Mouse (Mus musculus) stomach, embryonic 16.5 days (tissue): Measurements from ENCODE around the gene Fntb. TPM values are rescaled to one million over a fixed set of nuclear protein-coding genes. Genes with fewer than 3 reads are reported as not detected.

Experiments used
- ATAC-seq: fragments of 200-750 bp; cut with Nextera tagmentation; 2 replicates; pipeline ENCODE4 v1.8.0; 2017; ENCODE audit warnings: moderate number of reproducible peaks, moderate TSS enrichment; ENCODE audit not compliant: insufficient read depth, low FRiP score
- H3K27ac ChIP-seq: fragments of 300-500 bp; sonication (generic); 2 replicates; pipeline ENCODE4 v1.5.1; 2014; ENCODE audit warnings: low read length
- H3K27me3 ChIP-seq: fragments of 300-500 bp; sonication (generic); 2 replicates; pipeline ENCODE4 v1.6.1; 2014; ENCODE audit warnings: low read length, control low read depth, mixed read lengths; ENCODE audit not compliant: control insufficient read depth, insufficient read depth
- H3K36me3 ChIP-seq: fragments of 300-500 bp; sonication (generic); 2 replicates; pipeline ENCODE4 v1.6.1; 2014; ENCODE audit warnings: low read length; ENCODE audit not compliant: control insufficient read depth, insufficient read depth
- H3K4me1 ChIP-seq: fragments of 300-500 bp; sonication (generic); 2 replicates; pipeline ENCODE4 v1.6.1; 2014; ENCODE audit warnings: low read length, control low read depth, mixed read lengths; ENCODE audit not compliant: control insufficient read depth, insufficient read depth
- H3K4me2 ChIP-seq: fragments of 300-500 bp; sonication (generic); 2 replicates; pipeline ENCODE4 v1.6.1; 2014; ENCODE audit warnings: low read depth, low read length, mixed read lengths
- H3K4me3 ChIP-seq: fragments of 300-500 bp; sonication (generic); replicated peaks from 2 replicates; pipeline ENCODE4 v1.5.1; 2014; ENCODE audit warnings: mild to moderate bottlenecking, low read length
- H3K9ac ChIP-seq: fragments of 300-500 bp; sonication (generic); 2 replicates; pipeline ENCODE4 v1.6.1; 2014; ENCODE audit warnings: low read length
- H3K9me3 ChIP-seq: fragments of 300-500 bp; sonication (generic); replicated peaks from 2 replicates; pipeline ENCODE4 v1.6.1; 2016; ENCODE audit warnings: low read length, control low read depth; ENCODE audit not compliant: control insufficient read depth
- WGBS: fragments of 180-500 bp; shearing (Covaris S2); extraction: QIAGEN DNeasy Blood & Tissue Kit; methylation state at CpG from one replicate; pipeline ENCODE4 v1.1.7; 2014; 5-methylcytosine and 5-hydroxymethylcytosine counted together
- polyA plus RNA-seq: library from polyadenylated mRNA; unstranded; fragments of >200 nt; fragmentation: Nextera tagmentation; extraction: Ambion mirVana; gene quantifications from 2 replicates; pipeline ENCODE4 v1.2.1, GENCODE M21; 2015

Gene Fntb
- 34.4 and 37.4 TPM in 2 replicates for polyA plus RNA-seq

DNA sequence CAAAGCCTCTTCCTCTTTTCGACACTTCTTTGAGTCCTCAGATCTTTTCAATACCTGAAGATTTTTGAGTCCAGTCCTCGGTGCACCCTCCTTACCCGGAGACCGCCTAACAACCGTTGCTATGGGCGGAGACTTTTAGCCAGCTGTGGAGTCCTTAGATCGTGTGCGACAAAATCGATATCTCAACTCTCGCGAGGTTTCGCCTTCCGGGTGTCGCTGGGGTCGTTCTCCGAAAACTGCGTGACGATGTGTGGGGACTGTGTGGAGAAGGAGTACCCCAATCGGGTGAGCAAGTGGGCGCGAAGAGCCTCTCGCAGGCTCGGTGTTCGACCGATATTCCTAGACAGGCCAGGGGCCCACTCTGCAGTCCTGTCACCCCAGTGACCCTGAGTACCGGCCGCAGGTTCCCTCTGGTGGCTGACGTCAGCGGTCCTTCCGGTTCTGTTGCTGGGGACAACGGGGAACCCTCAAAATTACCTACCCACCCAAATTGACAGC, at the start of gene Fntb, which contains the start of gene Churc1:
Fntb (plus strand) TSS at position 236 of the 498 bp plus-strand sequence.
Churc1 (plus strand) TSS at position 185 of the 498 bp plus-strand sequence.
- WGBS, result under 1% methylated on average over 31 of the region's 31 CpGs
- Histone ChIP-seq H3K4me3 (peak within 1 kb of the TSS; percentile 64), H3K9me3 (no peaks in the 10 kb centered on the region), H3K4me1 (0 out of 2 replicates have a peak, but pooled peaks cover 6% of the 10 kb centered on the region), H3K9ac (peak within 1 kb of the TSS; percentile 88), H3K4me2 (peak within 1 kb of the TSS; percentile 63), H3K36me3 (no peaks in the 10 kb centered on the region), H3K27ac (peak within 1 kb of the TSS; percentile 77), H3K27me3 (no peaks in the 10 kb centered on the region)
- peak; percentile 97 for ATAC-seq

DNA sequence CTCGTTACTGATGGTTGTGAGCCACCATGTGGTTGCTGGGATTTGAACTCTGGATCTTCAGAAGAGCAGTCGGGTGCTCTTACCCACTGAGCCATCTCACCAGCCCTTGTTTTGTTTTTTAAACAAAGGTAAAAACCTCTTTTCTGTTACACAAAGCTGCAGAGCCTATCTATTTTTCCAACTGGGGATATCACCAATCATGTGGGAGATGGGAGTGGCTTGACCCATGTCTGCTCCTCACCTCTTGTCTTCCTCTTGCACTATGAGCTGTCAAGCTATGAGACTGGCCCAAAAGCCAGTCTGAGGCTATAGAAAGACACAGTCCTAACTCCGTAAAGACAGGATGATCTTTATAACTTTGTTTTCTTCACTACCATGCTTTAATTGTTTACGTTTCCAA, 47.0 kb upstream of the Fntb start:
- H3K27me3 ChIP-seq, result no peaks in the 10 kb centered on the region
- H3K4me2 ChIP-seq, result no peak overlapping the region
- H3K4me3 ChIP-seq, result no peak overlapping the region
- H3K36me3 ChIP-seq, result no peaks in the 10 kb centered on the region
- no peak overlapping the region for H3K27ac ChIP-seq
- 84% methylated on average over 4 of the region's 4 CpGs for WGBS
- no peak for ATAC-seq
- no peaks in the 10 kb centered on the region for H3K4me1 ChIP-seq
- H3K9ac ChIP-seq, result no peak overlapping the region
- no peaks in the 10 kb centered on the region for H3K9me3 ChIP-seq

DNA sequence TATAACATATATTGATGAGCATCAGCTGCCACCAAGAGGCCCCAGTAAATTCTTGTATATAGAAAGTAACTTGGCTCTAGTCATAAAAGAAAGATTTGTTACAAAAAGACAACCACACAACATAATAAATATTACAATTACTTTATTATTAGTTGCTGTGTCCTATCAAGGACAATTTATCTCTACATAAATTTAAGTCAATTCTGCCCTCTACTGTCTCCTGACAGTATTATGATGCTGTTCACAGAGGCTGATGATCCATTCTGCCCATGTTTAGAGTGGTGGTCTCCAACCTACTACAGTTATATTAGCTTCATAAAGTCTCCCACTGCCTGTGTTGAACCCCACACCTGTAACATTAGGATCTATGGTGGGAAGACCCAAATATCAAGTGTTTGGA, 44.8 kb upstream of the Fntb start:
- Histone ChIP-seq H3K9me3 (0 out of 2 replicates have a peak, but pooled peaks cover 3% of the 10 kb centered on the region), H3K4me1 (no peaks in the 10 kb centered on the region), H3K9ac (no peak overlapping the region), H3K4me3 (no peak overlapping the region), H3K4me2 (no peak overlapping the region), H3K27me3 (no peaks in the 10 kb centered on the region), H3K36me3 (no peaks in the 10 kb centered on the region), H3K27ac (no peak overlapping the region)
- ATAC-seq, result no peak

DNA sequence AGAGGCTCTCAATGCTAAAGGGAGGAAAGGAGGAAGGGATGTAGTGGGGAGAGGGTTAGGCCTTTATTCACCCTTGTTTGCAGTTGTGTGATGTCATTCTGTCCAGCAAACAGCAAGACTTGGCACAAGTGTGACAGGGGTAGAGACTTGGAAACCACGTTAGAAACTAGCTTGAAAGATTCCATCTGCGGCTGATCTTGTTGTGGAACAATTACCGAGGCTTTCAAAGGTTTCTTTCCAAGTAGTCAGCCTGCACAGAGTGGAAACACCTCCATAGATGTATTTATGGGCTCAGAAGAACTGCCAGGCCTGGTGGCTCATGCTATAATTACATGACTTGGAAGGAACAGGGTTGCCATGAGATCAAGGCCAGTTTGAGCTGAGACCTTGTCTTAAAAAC, 43.4 kb upstream of the Fntb start:
- no peaks in the 10 kb centered on the region for H3K36me3 ChIP-seq
- no peaks in the 10 kb centered on the region for H3K27me3 ChIP-seq
- H3K9ac ChIP-seq, result no peak overlapping the region
- 60% methylated on average over 3 of the region's 3 CpGs for WGBS
- H3K4me1 ChIP-seq, result no peaks in the 10 kb centered on the region
- ATAC-seq, result no peak
- H3K4me2 ChIP-seq, result no peak overlapping the region
- H3K27ac ChIP-seq, result no peak overlapping the region
- H3K4me3 ChIP-seq, result no peak overlapping the region
- 0 out of 2 replicates have a peak, but pooled peaks cover 3% of the 10 kb centered on the region for H3K9me3 ChIP-seq

DNA sequence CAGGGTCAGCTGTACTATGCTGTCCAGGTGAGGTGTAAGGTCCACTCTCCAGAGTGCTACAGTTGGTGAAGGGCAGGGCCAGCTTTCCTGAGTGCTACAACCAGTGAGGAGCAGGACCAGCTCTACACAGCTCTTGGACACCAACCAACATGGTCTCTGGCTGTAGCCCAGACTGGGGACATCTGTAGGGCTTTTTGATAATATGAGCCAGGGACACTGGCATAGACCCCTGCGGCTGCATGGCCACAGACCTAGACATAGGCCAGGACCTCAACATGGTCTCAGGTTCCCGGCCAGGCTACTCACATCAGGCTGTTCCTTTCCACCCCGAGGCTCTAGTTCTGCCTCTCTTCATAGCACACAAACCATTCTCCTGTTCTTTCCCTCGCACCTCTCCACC, 37.4 kb upstream of the Fntb start:
- Histone ChIP-seq H3K27ac (no peak overlapping the region), H3K27me3 (no peaks in the 10 kb centered on the region), H3K4me2 (no peak overlapping the region), H3K4me3 (no peak overlapping the region), H3K4me1 (no peaks in the 10 kb centered on the region), H3K36me3 (no peaks in the 10 kb centered on the region), H3K9me3 (0 out of 2 replicates have a peak, but pooled peaks cover 5% of the 10 kb centered on the region), H3K9ac (no peak overlapping the region)
- 80% methylated on average over 4 of the region's 4 CpGs for WGBS
- no peak for ATAC-seq

DNA sequence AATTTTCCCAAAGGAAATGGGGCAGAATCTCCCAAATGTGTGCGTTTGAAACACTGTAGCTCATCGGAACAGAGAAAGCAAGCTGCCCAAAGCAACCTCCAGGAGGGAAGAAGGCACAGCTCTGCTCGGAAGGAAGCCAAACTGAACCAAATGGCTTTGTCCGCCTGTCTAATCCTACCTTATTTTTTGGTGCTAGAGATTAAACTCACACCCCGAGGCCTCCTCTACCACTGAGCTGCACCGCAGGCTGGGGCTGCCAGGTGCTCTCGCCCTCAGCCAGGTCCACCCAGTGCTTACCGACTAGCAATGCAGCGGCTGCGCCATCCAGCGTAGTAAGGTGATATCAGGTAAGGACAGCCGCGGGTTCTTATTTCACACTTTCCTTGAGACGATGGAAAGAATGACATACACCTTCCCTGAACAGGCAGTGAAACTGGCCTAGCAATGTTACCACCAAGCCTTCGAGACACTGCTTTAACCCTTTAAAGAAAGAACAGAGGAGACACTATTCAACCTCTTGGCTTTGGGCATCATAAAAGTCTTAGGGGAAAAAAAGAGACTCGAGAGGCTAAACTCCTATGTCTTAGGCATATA, 14.4 kb upstream of the Fntb start:
- H3K9me3 ChIP-seq, result no peaks in the 10 kb centered on the region
- no peak overlapping the region for H3K9ac ChIP-seq
- no peak overlapping the region for H3K27ac ChIP-seq
- H3K4me1 ChIP-seq, result no peaks in the 10 kb centered on the region
- no peak overlapping the region for H3K4me3 ChIP-seq
- no peaks in the 10 kb centered on the region for H3K27me3 ChIP-seq
- WGBS, result 75% methylated on average over 16 of the region's 16 CpGs
- H3K4me2 ChIP-seq, result no peak overlapping the region
- ATAC-seq, result no peak
- H3K36me3 ChIP-seq, result no peaks in the 10 kb centered on the region

DNA sequence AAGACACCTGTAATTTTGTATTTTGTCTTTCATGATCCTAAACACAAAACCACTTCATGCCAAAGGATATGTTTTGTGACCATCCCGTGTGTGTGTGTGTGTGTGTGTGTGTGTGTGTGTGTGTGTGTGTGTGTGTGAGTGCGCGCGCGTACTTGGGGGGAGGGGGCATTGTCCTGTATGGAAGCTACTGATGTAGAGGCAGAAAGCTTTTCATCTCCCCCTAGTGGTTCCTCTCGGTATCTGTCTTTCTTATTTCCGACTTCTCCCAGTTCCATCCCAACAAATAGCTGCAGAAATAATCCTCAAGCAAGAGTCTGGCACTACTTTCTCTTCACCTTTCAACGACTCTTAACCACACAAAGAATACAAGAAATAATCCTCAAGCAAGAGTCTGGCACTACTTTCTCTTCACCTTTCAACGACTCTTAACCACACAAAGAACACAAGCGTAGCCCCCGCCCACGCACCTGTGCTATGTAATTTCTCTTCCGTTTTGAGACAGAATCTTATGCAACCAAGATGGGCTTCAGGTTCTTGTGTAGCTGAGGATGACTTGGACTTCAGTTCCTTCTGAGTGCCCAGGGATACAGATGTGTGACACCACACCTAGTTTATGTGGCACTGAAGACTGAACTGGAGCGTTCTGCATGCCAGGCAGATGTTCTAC, 12.6 kb upstream of the Fntb start:
- 43% methylated on average over 14 of the region's 14 CpGs for WGBS
- no peak overlapping the region for H3K9ac ChIP-seq
- ATAC-seq, result no peak

DNA sequence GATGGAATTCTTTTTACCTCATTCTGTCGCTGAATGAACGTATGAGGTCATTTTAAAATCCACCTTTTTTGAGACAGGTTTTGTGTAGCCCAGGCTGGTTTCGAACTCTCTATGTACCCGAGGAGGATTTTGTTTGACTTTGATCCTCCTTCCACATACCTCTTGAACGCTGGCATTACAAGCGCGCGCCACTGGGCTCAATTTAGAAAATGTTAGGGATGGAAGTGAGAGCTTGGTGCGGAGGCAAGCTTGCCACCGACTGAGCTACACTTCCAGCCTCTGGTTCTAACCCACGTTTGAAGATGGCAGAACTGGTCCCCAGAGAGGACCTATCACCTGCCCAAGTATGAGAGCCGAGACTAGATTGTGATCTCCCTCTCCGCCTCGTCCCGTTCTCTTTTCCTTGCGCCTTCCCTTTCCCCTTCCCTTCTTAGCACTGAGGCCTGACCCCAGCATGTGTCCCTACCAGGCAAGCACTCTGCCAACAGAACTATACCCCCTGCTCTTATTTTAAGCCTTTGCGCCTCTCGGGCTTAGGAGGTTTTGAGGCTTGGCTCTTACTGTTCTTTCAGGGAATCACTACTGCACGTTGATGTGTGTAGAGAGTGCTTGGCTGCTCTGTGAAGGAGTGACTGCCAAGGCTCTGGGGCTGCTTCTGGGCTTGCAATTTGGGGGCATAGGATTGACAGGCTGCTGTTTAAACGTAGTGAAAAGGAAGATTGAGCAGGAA, 677 bp downstream of the Fntb start:
- peak overlapping the region; percentile 88 for H3K9ac ChIP-seq
- no peaks in the 10 kb centered on the region for H3K27me3 ChIP-seq
- peak overlapping the region; percentile 64 for H3K4me3 ChIP-seq
- WGBS, result 28% methylated on average over 20 of the region's 20 CpGs
- H3K27ac ChIP-seq, result peak overlapping the region; percentile 77; the same call in 1 of the 2 replicates
- H3K4me1 ChIP-seq, result 0 out of 2 replicates have a peak, but pooled peaks cover 6% of the 10 kb centered on the region
- peak overlapping the region; percentile 63 for H3K4me2 ChIP-seq
- H3K36me3 ChIP-seq, result no peaks in the 10 kb centered on the region
- no peak for ATAC-seq
- H3K9me3 ChIP-seq, result no peaks in the 10 kb centered on the region

More for the DNA sequence above, 12.6 kb upstream of the Fntb start:
- Histone ChIP-seq H3K9me3 (no peaks in the 10 kb centered on the region), H3K27ac (no peak overlapping the region), H3K27me3 (no peaks in the 10 kb centered on the region), H3K36me3 (no peaks in the 10 kb centered on the region), H3K4me2 (no peak overlapping the region), H3K4me1 (no peaks in the 10 kb centered on the region), H3K4me3 (no peak overlapping the region)
